In genomic region chr2:129115706-129116367, GRCm38 (mm10) we compare ENCODE assay signal across 31 mouse cellular contexts. TPM values are rescaled to one million over a fixed set of nuclear protein-coding genes. Genes with fewer than 3 reads are reported as not detected.
DNase-seq lines count a peak whose midpoint lies in the region; ATAC-seq and TF ChIP-seq lines count a peak whose summit lies in the region.
"Had no signal": no experiment of that assay in that cellular context is flagged by ENCODE, and none has a peak within 500 bp of the region (broad histone marks: within the 10 kb centered on the region; RNA-seq: fewer than 3 reads in every experiment).

No protein-coding gene starts in this region.

- H3K36me3 ChIP-seq in kidney, postnatal 0 days (ENCODE audit: insufficient read depth, low read length), result peaks cover 69% of the 10 kb centered on the region
- H3K36me3 ChIP-seq in myocyte (ENCODE audit: control insufficient read depth, insufficient read depth), result peaks cover 70% of the 10 kb centered on the region
- peaks cover 34% of the 10 kb centered on the region for H3K36me3 ChIP-seq in intestine, embryonic 16.5 days (ENCODE audit: control insufficient read depth, insufficient read depth, low read length)

- peak; percentile 54 for DNase-seq in gastrocnemius, adult 2 months
- DNase-seq in gastrocnemius, postnatal 14 days, result no peak
- peak; percentile 43 to 54 for DNase-seq in kidney, adult 8-10 months
- DNase-seq in kidney, postnatal 0 days (ENCODE audit: low spot score), result no peak
- DNase-seq in cerebellum, adult 8-10 months, result no peak
- DNase-seq in layer of hippocampus, adult 18-20 months (ENCODE audit: low spot score in 2 of 2), result no peak
- DNase-seq: adrenal gland, postnatal 10 days; cerebellum, adult 11-12 months; cerebellum, postnatal 10 days; gastrocnemius, postnatal 10 days; heart, adult 18-20 months; heart, postnatal 4 days; left cerebral cortex, postnatal 4 days; liver, embryonic 13.5 days; lung, adult 18-20 months; lung, postnatal 4 days; right cerebral cortex, postnatal 14 days; thymus, postnatal 14 days had no signal

- H3K4me1 ChIP-seq in kidney, postnatal 0 days (replicated peaks; ENCODE audit: insufficient read depth, low read length), result no peaks in the 10 kb centered on the region
- H3K4me1 ChIP-seq in intestine, embryonic 16.5 days (ENCODE audit: control insufficient read depth, insufficient read depth, low read length), result no peaks in the 10 kb centered on the region
- H3K4me1 ChIP-seq: hindbrain, embryonic 15.5 days; liver, embryonic 13.5 days; megakaryocyte, embryonic 14.5 days; midbrain, embryonic 12.5 days; neural tube, embryonic 13.5 days; stomach, embryonic 15.5 days had no signal

- intact Hi-C loops in gastrocnemius, adult 2 months (cut with DNase I), result no loop called here
- intact Hi-C loops in gastrocnemius, postnatal 14 days (cut with DNase I; ENCODE audit: low total_unique reads), result no loop called here

- no peak overlapping the region for H3K9ac ChIP-seq in kidney, postnatal 0 days (ENCODE audit: low read depth, low read length)
- no peak overlapping the region for H3K9ac ChIP-seq in intestine, embryonic 16.5 days (ENCODE audit: low read depth, low read length)
- H3K9ac ChIP-seq: hindbrain, embryonic 15.5 days; liver, embryonic 13.5 days; midbrain, embryonic 12.5 days; neural tube, embryonic 13.5 days; stomach, embryonic 15.5 days had no signal

- no peaks in the 10 kb centered on the region for H3K27me3 ChIP-seq in kidney, postnatal 0 days (ENCODE audit: insufficient read depth, low read length)
- no peaks in the 10 kb centered on the region for H3K27me3 ChIP-seq in myocyte (ENCODE audit: control insufficient read depth, insufficient read depth, insufficient read length)
- H3K27me3 ChIP-seq in intestine, embryonic 16.5 days (replicated peaks; ENCODE audit: control insufficient read depth, insufficient read depth, low read length), result no peaks in the 10 kb centered on the region
- H3K27me3 ChIP-seq: hindbrain, embryonic 15.5 days; liver, embryonic 13.5 days; megakaryocyte, embryonic 14.5 days; midbrain, embryonic 12.5 days; neural tube, embryonic 13.5 days; stomach, embryonic 15.5 days had no signal

- peak; percentile 71 for ATAC-seq in kidney, postnatal 0 days (replicated peaks; ENCODE audit: low FRiP score, low read depth)
- no peak for ATAC-seq in intestine, embryonic 16.5 days
- ATAC-seq: forebrain, embryonic 16.5 days; inflammation-experienced regulatory T-cells, adult 6 months; lung, postnatal 0 days had no signal

- H3K79me2 ChIP-seq in myocyte (ENCODE audit: control insufficient read depth, insufficient read depth), result no peaks in the 10 kb centered on the region

- H3K9me3 ChIP-seq in kidney, postnatal 0 days (replicated peaks; ENCODE audit: low read length), result no peaks in the 10 kb centered on the region
- no peaks in the 10 kb centered on the region for H3K9me3 ChIP-seq in intestine, embryonic 16.5 days (ENCODE audit: control insufficient read depth, low read length)
- H3K9me3 ChIP-seq: G1E; hindbrain, embryonic 15.5 days; liver, embryonic 13.5 days; megakaryocyte, embryonic 14.5 days; midbrain, embryonic 12.5 days; neural tube, embryonic 13.5 days; stomach, embryonic 15.5 days had no signal

- H3K4me3 ChIP-seq in gastrocnemius, adult 2 months, result no peak overlapping the region
- no peak overlapping the region for H3K4me3 ChIP-seq in kidney, postnatal 0 days (replicated peaks; ENCODE audit: low read depth, low read length)
- no peak overlapping the region for H3K4me3 ChIP-seq in myocyte
- no peak overlapping the region for H3K4me3 ChIP-seq in intestine, embryonic 16.5 days (ENCODE audit: low read length)
- H3K4me3 ChIP-seq: erythroblast, embryonic 14.5 days; hindbrain, embryonic 15.5 days; liver, embryonic 13.5 days; megakaryocyte, embryonic 14.5 days; midbrain, embryonic 12.5 days; neural tube, embryonic 13.5 days; stomach, embryonic 15.5 days had no signal

- H3K4me2 ChIP-seq in kidney, postnatal 0 days (ENCODE audit: low read length), result no peak overlapping the region
- H3K4me2 ChIP-seq in myocyte (ENCODE audit: low read depth), result no peak overlapping the region
- no peak overlapping the region for H3K4me2 ChIP-seq in intestine, embryonic 16.5 days (ENCODE audit: low read depth, low read length)
- H3K4me2 ChIP-seq: heart, embryonic 11.5 days; hindbrain, embryonic 15.5 days; liver, embryonic 13.5 days; midbrain, embryonic 12.5 days; neural tube, embryonic 13.5 days; stomach, embryonic 15.5 days had no signal

- TF ChIP-seq POLR2A in myocyte (IDR thresholded peaks at IDR 0.05; ENCODE audit: insufficient read length, low read depth), result no peak

- no peak overlapping the region for H3ac ChIP-seq in myocyte (ENCODE audit: control insufficient read depth, insufficient read length)

- 76% methylated on average over 9 of the region's 9 CpGs for whole genome bisulfite sequencing in kidney, postnatal 0 days
- 91% methylated on average over 9 of the region's 9 CpGs for WGBS in intestine, embryonic 16.5 days

- H3K27ac ChIP-seq in gastrocnemius, adult 2 months, result peak overlapping the region; percentile 71
- peak overlapping the region; percentile 75 for H3K27ac ChIP-seq in kidney, postnatal 0 days
- H3K27ac ChIP-seq in intestine, embryonic 16.5 days (ENCODE audit: low read length), result no peak overlapping the region
- H3K27ac ChIP-seq: hindbrain, embryonic 15.5 days; liver, embryonic 13.5 days; midbrain, embryonic 12.5 days; neural tube, embryonic 13.5 days; stomach, embryonic 15.5 days had no signal

- TF ChIP-seq CTCF in gastrocnemius, adult 2 months (IDR thresholded peaks at IDR 0.05), result no peak
- TF ChIP-seq CTCF in kidney, postnatal 0 days (IDR thresholded peaks at IDR 0.05; ENCODE audit: low read depth), result no peak

TF ChIP-seq in myocyte, 11 proteins besides CTCF, POLR2A, EP300 and RAD21:
- TF ChIP-seq MYOG (IDR thresholded peaks at IDR 0.05; ENCODE audit: control insufficient read depth in 1 of 3, insufficient read depth in 1 of 3, insufficient read length in 2 of 3, low read depth in 2 of 3) (peak in 2 of 3 experiments; percentile 58 to 81), USF1 (IDR thresholded peaks at IDR 0.05; ENCODE audit: low read depth) (no peak), MYOD1 (IDR thresholded peaks at IDR 0.05; ENCODE audit: control insufficient read depth in 1 of 3, insufficient read length in 2 of 3, low read depth in 2 of 3) (peak; percentile 10 to 72 (median 22))

RNA-seq across cellular contexts. Expression of gene Chchd5, which starts 13.7 kb away (rescaled TPM):
- total RNA-seq in gastrocnemius, adult 2 months (2021), result 1 to 10 TPM; 9.2 to 9.4 TPM
- 1 to 10 TPM; 7.9 to 9.1 TPM for total RNA-seq in gastrocnemius, postnatal 14 days (2021)
- 24.9 and 26.8 TPM in 2 replicates for polyA plus RNA-seq in kidney, postnatal 0 days (2015; fragmentation: Nextera tagmentation; extraction: Ambion mirVana)
- 36.8 TPM for polyA plus RNA-seq in myocyte (2012; fragmentation: generic; extraction: Trizol)
- 23.8 and 26.9 TPM in 2 replicates for polyA plus RNA-seq in intestine, embryonic 16.5 days (2015; fragmentation: Nextera tagmentation; extraction: Ambion mirVana)
- 10 to 100 TPM; 12.1 to 12.2 TPM for total RNA-seq in layer of hippocampus, adult 18-20 months (2021)

RNA-seq across cellular contexts. Expression of gene Polr1b, which starts 15.0 kb away (rescaled TPM):
- 10 to 100 TPM; 11.6 to 13.2 TPM for total RNA-seq in gastrocnemius, adult 2 months (2021)
- 10 to 100 TPM in 1 of 2 experiments, 1 to 10 TPM in 1; 9.0 to 10.0 TPM for total RNA-seq in gastrocnemius, postnatal 14 days (2021)
- 17.4 and 19.5 TPM in 2 replicates for polyA plus RNA-seq in kidney, postnatal 0 days (2015; fragmentation: Nextera tagmentation; extraction: Ambion mirVana)
- 15.6 TPM for polyA plus RNA-seq in myocyte (2012; fragmentation: generic; extraction: Trizol)
- 19.6 and 21.8 TPM in 2 replicates for polyA plus RNA-seq in intestine, embryonic 16.5 days (2015; fragmentation: Nextera tagmentation; extraction: Ambion mirVana)
- 10 to 100 TPM; 15.0 to 19.5 TPM for total RNA-seq in layer of hippocampus, adult 18-20 months (2021)

RNA-seq across cellular contexts. Expression of gene Ttl, which starts 50.1 kb away (rescaled TPM):
- total RNA-seq in gastrocnemius, adult 2 months (2021), result 1 to 10 TPM; 5.8 to 10.0 TPM
- total RNA-seq in gastrocnemius, postnatal 14 days (2021), result 1 to 10 TPM; 5.6 to 7.3 TPM
- 9.7 and 10.0 TPM in 2 replicates for polyA plus RNA-seq in kidney, postnatal 0 days (2015; fragmentation: Nextera tagmentation; extraction: Ambion mirVana)
- 9.9 TPM for polyA plus RNA-seq in myocyte (2012; fragmentation: generic; extraction: Trizol)
- 8.2 and 9.1 TPM in 2 replicates for polyA plus RNA-seq in intestine, embryonic 16.5 days (2015; fragmentation: Nextera tagmentation; extraction: Ambion mirVana)
- 10 to 100 TPM; 34.3 to 34.5 TPM for total RNA-seq in layer of hippocampus, adult 18-20 months (2021)
- polyA plus RNA-seq: G1E had no signal

Comparison
In these comparisons a context has a peak if more than half of its experiments do, and no peak if none do; other contexts are left out.
1. DNase-seq: peak in gastrocnemius, adult 2 months (single experiment) and kidney, adult 8-10 months (2 of 2); none in gastrocnemius, postnatal 14 days (single experiment), kidney, postnatal 0 days (single experiment), cerebellum, adult 8-10 months (single experiment) and layer of hippocampus, adult 18-20 months (0 of 2).